Mouse (Mus musculus): ENCODE data around the gene Ccdc187. TPM values are rescaled to one million over a fixed set of nuclear protein-coding genes. Genes with fewer than 3 reads are reported as not detected.

The Ccdc187 gene
- under 1 TPM; 0.08 to 0.17 (median 0.14) TPM for total RNA-seq (2022)

- no peak for DNase-seq (ENCODE audit: low spot score)
These were observed at the start of gene Ccdc187 for GRCm38 (mm10) chr2:26294457-26294856. Ccdc187 (minus strand) TSS chr2:26294557.

- DNase-seq (ENCODE audit: low spot score) = no peak
These were observed 48.5 kb upstream of the Ccdc187 start for GRCm38 (mm10) chr2:26342609-26343490.

- peak; percentile 84 for DNase-seq (ENCODE audit: low spot score)
These were observed 47.7 kb upstream of the Ccdc187 start for GRCm38 (mm10) chr2:26342044-26342443.

- DNase-seq (ENCODE audit: low spot score) = no peak
These were observed 47.2 kb upstream of the Ccdc187 start for GRCm38 (mm10) chr2:26341510-26341981.

GRCm38 (mm10) chr2:26339204-26339551 lies 44.8 kb upstream of the Ccdc187 start:
- peak; percentile 77 for DNase-seq (ENCODE audit: low spot score)

GRCm38 (mm10) chr2:26338302-26339203 lies 44.2 kb upstream of the Ccdc187 start:
- no peak for DNase-seq (ENCODE audit: low spot score)

GRCm38 (mm10) chr2:26330702-26331101 lies 36.3 kb upstream of the Ccdc187 start:
- DNase-seq (ENCODE audit: low spot score) = no peak

GRCm38 (mm10) chr2:26330056-26330468 lies 35.7 kb upstream of the Ccdc187 start:
- no peak for DNase-seq (ENCODE audit: low spot score)

- DNase-seq (ENCODE audit: low spot score) = peak; percentile 81
These were observed 35.0 kb upstream of the Ccdc187 start for GRCm38 (mm10) chr2:26329402-26329801.

- DNase-seq (ENCODE audit: low spot score) = no peak
These were observed 33.5 kb upstream of the Ccdc187 start for GRCm38 (mm10) chr2:26327852-26328251.

- no peak for DNase-seq (ENCODE audit: low spot score)
These were observed 31.2 kb upstream of the Ccdc187 start for GRCm38 (mm10) chr2:26325386-26326181.

- no peak for DNase-seq (ENCODE audit: low spot score)
These were observed 30.6 kb upstream of the Ccdc187 start for GRCm38 (mm10) chr2:26324917-26325316.

- DNase-seq (ENCODE audit: low spot score) = no peak
These were observed 29.4 kb upstream of the Ccdc187 start for GRCm38 (mm10) chr2:26323589-26324325.

- DNase-seq (ENCODE audit: low spot score) = no peak
These were observed 26.2 kb upstream of the Ccdc187 start for GRCm38 (mm10) chr2:26320245-26321185.

GRCm38 (mm10) chr2:26319519-26320244 lies 25.3 kb upstream of the Ccdc187 start:
- DNase-seq (ENCODE audit: low spot score) = no peak

GRCm38 (mm10) chr2:26319109-26319508 lies 24.8 kb upstream of the Ccdc187 start:
- DNase-seq (ENCODE audit: low spot score) = no peak

- no peak for DNase-seq (ENCODE audit: low spot score)
These were observed 23.8 kb upstream of the Ccdc187 start for GRCm38 (mm10) chr2:26317991-26318672.

- no peak for DNase-seq (ENCODE audit: low spot score)
These were observed 23.0 kb upstream of the Ccdc187 start for GRCm38 (mm10) chr2:26317371-26317770.
